Mouse (Mus musculus) B cell, adult (primary cell): Measurements from ENCODE around the gene Eif2ak3. TPM values are rescaled to one million over a fixed set of nuclear protein-coding genes. Genes with fewer than 3 reads are reported as not detected.

Experiments used
- total RNA-seq: library from RNA; stranded (reverse); gene quantifications from 4 replicates; pipeline ENCODE4 v1.2.4, GENCODE M21; 2023; ENCODE audit not compliant: inconsistent age

Eif2ak3 gene
- 235 to 268 TPM (median 260 TPM) in 4 replicates for total RNA-seq

DNA sequence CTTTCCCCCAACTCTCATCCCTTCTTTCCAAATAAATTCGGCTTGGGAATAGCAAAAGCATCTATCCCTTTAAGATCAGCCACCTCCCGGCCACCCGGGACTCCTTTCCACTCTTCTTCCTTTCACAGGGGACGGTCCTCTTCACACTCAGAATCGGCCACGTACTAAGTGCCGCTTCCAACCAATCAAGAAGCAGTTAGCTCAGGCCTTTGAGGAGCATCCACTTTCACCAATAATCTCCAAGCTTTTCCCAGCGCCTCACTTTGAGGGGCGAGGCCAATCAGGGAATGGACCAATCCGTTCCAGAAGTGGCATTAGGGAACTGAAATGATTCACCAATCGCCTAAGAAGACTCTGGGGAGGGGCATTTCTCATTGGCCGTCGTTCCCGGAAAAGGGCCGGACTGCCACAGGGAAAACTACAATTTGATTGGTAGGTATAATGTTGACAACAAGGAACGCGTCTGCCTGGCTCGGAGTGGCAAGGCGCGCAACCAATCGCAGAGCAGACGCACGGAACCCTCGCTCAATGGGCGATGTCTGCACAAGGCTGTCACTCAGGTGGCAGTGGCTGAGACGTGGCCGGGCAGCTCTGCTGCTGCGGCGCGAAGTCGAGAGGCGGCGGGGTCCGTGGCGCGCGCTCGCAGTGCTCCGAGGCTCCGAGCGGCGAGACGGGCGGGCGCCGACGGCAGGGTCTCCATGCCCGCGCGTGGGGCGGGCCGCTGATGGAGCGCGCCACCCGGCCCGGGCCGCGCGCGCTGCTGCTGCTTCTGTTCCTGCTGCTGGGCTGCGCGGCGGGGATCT, at the start of gene Eif2ak3:
Gene Eif2ak3, plus strand, starts transcription at position 514 of the 803 bp plus-strand sequence.

DNA sequence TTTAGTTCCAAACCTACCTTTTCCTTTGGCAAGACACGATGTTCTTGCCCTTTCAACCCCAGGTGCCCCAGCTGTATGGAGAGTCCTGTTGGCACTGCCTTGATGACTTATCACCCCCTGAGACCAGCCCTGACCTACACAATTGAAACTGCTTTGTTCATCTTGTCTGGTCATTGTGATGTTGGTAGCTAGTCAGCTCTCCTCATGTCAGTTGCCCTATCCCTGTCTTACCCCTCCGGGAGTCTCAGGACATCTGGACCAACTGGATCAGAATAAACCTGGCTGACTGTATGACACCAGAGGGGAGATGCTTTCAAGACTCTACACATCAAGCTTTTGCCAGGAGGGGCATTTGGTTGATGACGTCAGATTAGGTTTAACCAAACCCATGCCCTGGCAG, 74.5 kb downstream of the Eif2ak3 start, which contains the start of gene Tex37:
Gene Tex37, minus strand, starts transcription at position 101 of the 400 bp plus-strand sequence.

Other genes starting within 250 kb of the Eif2ak3 start
- 48.3 to 58.5 TPM (median 51.8 TPM) in 4 replicates for gene Rpia, start 52.3 kb upstream of the Eif2ak3 start, total RNA-seq
- not detected in 4 replicates for gene Tex37, start 74.4 kb downstream of the Eif2ak3 start, total RNA-seq
- gene Foxi3, start 112.0 kb downstream of the Eif2ak3 start, total RNA-seq: not detected in 4 replicates